Mouse (Mus musculus): ENCODE data around the gene Nav1.

The Nav1 gene

GRCm38 (mm10) chr1:135583081-135583677 is 23.9 kb downstream of the Nav1 start:
- peak; percentile 79 to 85 for DNase-seq (ENCODE audit: low spot score in 2 of 2)

GRCm38 (mm10) chr1:135581001-135581400 is 26.1 kb downstream of the Nav1 start:
- DNase-seq (ENCODE audit: low spot score in 2 of 2), result no peak

- no peak for DNase-seq (ENCODE audit: low spot score in 2 of 2)
Observed at GRCm38 (mm10) chr1:135579111-135579510, 28.0 kb downstream of the Nav1 start.

GRCm38 (mm10) chr1:135577793-135578192 is 29.3 kb downstream of the Nav1 start:
- no peak for DNase-seq (ENCODE audit: low spot score in 2 of 2)

GRCm38 (mm10) chr1:135575393-135575792 is 31.7 kb downstream of the Nav1 start:
- DNase-seq (ENCODE audit: low spot score in 2 of 2), result no peak

GRCm38 (mm10) chr1:135574451-135575208 is 32.5 kb downstream of the Nav1 start:
- DNase-seq (ENCODE audit: low spot score in 2 of 2), result no peak

GRCm38 (mm10) chr1:135572139-135572892 is 34.8 kb downstream of the Nav1 start:
- DNase-seq (ENCODE audit: low spot score in 2 of 2), result no peak

GRCm38 (mm10) chr1:135568087-135568486 is 39.0 kb downstream of the Nav1 start:
- no peak for DNase-seq (ENCODE audit: low spot score in 2 of 2)

- peak; percentile 80 to 81 for DNase-seq (ENCODE audit: low spot score in 2 of 2)
Observed at GRCm38 (mm10) chr1:135566611-135567010, 40.5 kb downstream of the Nav1 start.

- no peak for DNase-seq (ENCODE audit: low spot score in 2 of 2)
Observed at GRCm38 (mm10) chr1:135565775-135566174, 41.3 kb downstream of the Nav1 start.

- peak in 1 of 2 experiments; percentile 49 for DNase-seq (ENCODE audit: low spot score in 2 of 2)
Observed at GRCm38 (mm10) chr1:135564660-135565519, 42.2 kb downstream of the Nav1 start.

GRCm38 (mm10) chr1:135563781-135564414 is 43.2 kb downstream of the Nav1 start:
- DNase-seq (ENCODE audit: low spot score in 2 of 2), result no peak

GRCm38 (mm10) chr1:135562982-135563650 is 44.0 kb downstream of the Nav1 start:
- no peak for DNase-seq (ENCODE audit: low spot score in 2 of 2)

GRCm38 (mm10) chr1:135562115-135562514 is 45.0 kb downstream of the Nav1 start:
- DNase-seq (ENCODE audit: low spot score in 2 of 2), result no peak

GRCm38 (mm10) chr1:135561282-135561681 is 45.8 kb downstream of the Nav1 start:
- peak in 1 of 2 experiments; percentile 54 for DNase-seq (ENCODE audit: low spot score in 2 of 2)

GRCm38 (mm10) chr1:135557976-135558375 is 49.1 kb downstream of the Nav1 start:
- DNase-seq (ENCODE audit: low spot score in 2 of 2), result no peak

GRCm38 (mm10) chr1:135555885-135556284 is 51.2 kb downstream of the Nav1 start:
- DNase-seq (ENCODE audit: low spot score in 2 of 2), result peak; percentile 78 to 79

GRCm38 (mm10) chr1:135554632-135555260 is 52.3 kb downstream of the Nav1 start:
- no peak for DNase-seq (ENCODE audit: low spot score in 2 of 2)

GRCm38 (mm10) chr1:135553615-135554014 is 53.5 kb downstream of the Nav1 start:
- DNase-seq (ENCODE audit: low spot score in 2 of 2), result no peak

- no peak for DNase-seq (ENCODE audit: low spot score in 2 of 2)
Observed at GRCm38 (mm10) chr1:135553154-135553553, 53.9 kb downstream of the Nav1 start.

All from right cerebral cortex, adult 2 months (tissue).